7 mouse cellular contexts compared by ENCODE assay signal in genomic region chr3:97158611-97159508, GRCm38 (mm10). TPM values are rescaled to one million over a fixed set of nuclear protein-coding genes. Genes with fewer than 3 reads are reported as not detected.
A peak's percentile ranks its signal among the peaks of the same experiment; 100 is the strongest.
DNase-seq lines count a peak whose midpoint lies in the region; ATAC-seq lines count a peak whose summit lies in the region.

TSS of gene Acp6 (plus strand) at chr3:97158777.

- peak; percentile 93 for DNase-seq in adrenal gland, postnatal 10 days
- DNase-seq in embryonic facial prominence, embryonic 10.5 days (ENCODE audit: low spot score): peak; percentile 92
- peak; percentile 95 for DNase-seq in kidney, adult 11 months
- DNase-seq in limb, embryonic 10.5 days (ENCODE audit: low spot score): peak; percentile 91
- peak; percentile 75 for DNase-seq in spleen, adult 12 weeks (ENCODE audit: low spot score)

- under 1% methylated on average over 54 of the region's 54 CpGs for WGBS in embryonic facial prominence, embryonic 10.5 days
- WGBS in limb, embryonic 10.5 days: under 1% methylated on average over 54 of the region's 54 CpGs
- WGBS in midbrain, embryonic 13.5 days: under 1% methylated on average over 50 of the region's 54 CpGs

- peak; percentile 85 for ATAC-seq in granulocyte monocyte progenitor cell, adult 5-6 weeks (replicated peaks; ENCODE audit: poor library complexity, severe bottlenecking)
- ATAC-seq in midbrain, embryonic 13.5 days: peak; percentile 95

- H3K4me3 ChIP-seq in embryonic facial prominence, embryonic 10.5 days: peak within 1 kb of the TSS; percentile 79
- H3K4me3 ChIP-seq in limb, embryonic 10.5 days: peak within 1 kb of the TSS; percentile 85
- H3K4me3 ChIP-seq in midbrain, embryonic 13.5 days (replicated peaks): peak within 1 kb of the TSS; percentile 70

- peak within 1 kb of the TSS; percentile 90 for H3K27ac ChIP-seq in embryonic facial prominence, embryonic 10.5 days (replicated peaks)
- H3K27ac ChIP-seq in limb, embryonic 10.5 days: peak within 1 kb of the TSS; percentile 91
- H3K27ac ChIP-seq in midbrain, embryonic 13.5 days: peak within 1 kb of the TSS; percentile 70

- peak within 1 kb of the TSS; percentile 91 for H3K4me2 ChIP-seq in midbrain, embryonic 13.5 days (replicated peaks)

- H3K27me3 ChIP-seq in embryonic facial prominence, embryonic 10.5 days (replicated peaks; ENCODE audit: low read depth, poor library complexity, severe bottlenecking): no peaks in the 10 kb centered on the region
- H3K27me3 ChIP-seq in limb, embryonic 10.5 days (ENCODE audit: low read depth, poor library complexity, severe bottlenecking): no peaks in the 10 kb centered on the region
- H3K27me3 ChIP-seq in midbrain, embryonic 13.5 days: no peaks in the 10 kb centered on the region

- peaks cover 5% of the 10 kb centered on the region; the same call in 1 of the 2 replicates for H3K36me3 ChIP-seq in embryonic facial prominence, embryonic 10.5 days (replicated peaks)
- no peaks in the 10 kb centered on the region for H3K36me3 ChIP-seq in limb, embryonic 10.5 days
- no peaks in the 10 kb centered on the region for H3K36me3 ChIP-seq in midbrain, embryonic 13.5 days

- H3K9ac ChIP-seq in midbrain, embryonic 13.5 days (replicated peaks): peak within 1 kb of the TSS; percentile 75

- H3K9me3 ChIP-seq in embryonic facial prominence, embryonic 10.5 days: no peaks in the 10 kb centered on the region
- H3K9me3 ChIP-seq in limb, embryonic 10.5 days (replicated peaks): no peaks in the 10 kb centered on the region
- no peaks in the 10 kb centered on the region for H3K9me3 ChIP-seq in midbrain, embryonic 13.5 days

- peaks cover 16% of the 10 kb centered on the region for H3K4me1 ChIP-seq in embryonic facial prominence, embryonic 10.5 days
- H3K4me1 ChIP-seq in limb, embryonic 10.5 days: peaks cover 15% of the 10 kb centered on the region
- H3K4me1 ChIP-seq in midbrain, embryonic 13.5 days (replicated peaks): peaks cover 19% of the 10 kb centered on the region

RNA-seq across cellular contexts. Expression of gene Acp6, which starts in this region (rescaled TPM):
- total RNA-seq in adrenal gland, postnatal 10 days (2021): 10 to 100 TPM; 39.2 to 45.9 TPM
- polyA plus RNA-seq in embryonic facial prominence, embryonic 10.5 days (2016; fragmentation: Nextera tagmentation; extraction: Ambion mirVana): 31.0 and 32.6 TPM in 2 replicates
- 51.8 and 65.2 TPM in 2 replicates for total RNA-seq in granulocyte monocyte progenitor cell, adult 5-6 weeks (2014; fragmentation: Nextera tagmentation)
- total RNA-seq in granulocyte monocyte progenitor cell, adult 5-6 weeks (2017): 20.3 and 22.9 TPM in 2 replicates
- polyA plus RNA-seq in limb, embryonic 10.5 days (2016; fragmentation: Nextera tagmentation; extraction: Ambion mirVana): 36.4 and 39.1 TPM in 2 replicates
- polyA plus RNA-seq in midbrain, embryonic 13.5 days (2015; fragmentation: Nextera tagmentation; extraction: Ambion mirVana): 15.2 and 19.0 TPM in 2 replicates

Comparison
In these comparisons a context has a peak if more than half of its experiments do, and no peak if none do; other contexts are left out.
1. Peak in every context shown above with its lines: DNase-seq, ATAC-seq, H3K4me3 ChIP-seq and H3K27ac ChIP-seq.